Mouse (Mus musculus) kidney, postnatal 0 days (tissue): ENCODE results near the gene Ncdn. TPM values are rescaled to one million over a fixed set of nuclear protein-coding genes. Genes with fewer than 3 reads are reported as not detected.

Experiments used
- ATAC-seq: fragments of 200-750 bp; cut with Nextera tagmentation; replicated peaks from 2 replicates; pipeline ENCODE4 v1.8.0; 2017; ENCODE audit warnings: low read depth, moderate number of reproducible peaks, moderate TSS enrichment, moderate library complexity; ENCODE audit not compliant: low FRiP score
- DNase-seq: peaks from one replicate; pipeline ENCODE4 v3.0.0-alpha.2; 2016; ENCODE audit warnings: low spot score
- H3K27ac ChIP-seq: fragments of 300-500 bp; sonication (generic); 2 replicates; pipeline ENCODE4 v1.5.1; 2014; ENCODE audit warnings: mild to moderate bottlenecking
- H3K27me3 ChIP-seq: fragments of 300-500 bp; sonication (generic); 2 replicates; pipeline ENCODE4 v1.6.1; 2014; ENCODE audit warnings: low read length, mixed read lengths; ENCODE audit not compliant: insufficient read depth
- H3K36me3 ChIP-seq: fragments of 300-500 bp; sonication (generic); 2 replicates; pipeline ENCODE4 v1.6.1; 2014; ENCODE audit warnings: low read length, mixed read lengths; ENCODE audit not compliant: insufficient read depth
- H3K4me1 ChIP-seq: fragments of 300-500 bp; sonication (generic); replicated peaks from 2 replicates; pipeline ENCODE4 v1.6.1; 2014; ENCODE audit warnings: antibody characterized with exemption, low read length, mixed read lengths; ENCODE audit not compliant: insufficient read depth
- H3K4me2 ChIP-seq: fragments of 300-500 bp; sonication (generic); 2 replicates; pipeline ENCODE4 v1.6.1; 2014; ENCODE audit warnings: mild to moderate bottlenecking, low read length, moderate library complexity, mixed read lengths
- H3K4me3 ChIP-seq: fragments of 300-500 bp; sonication (generic); replicated peaks from 2 replicates; pipeline ENCODE4 v1.5.1; 2014; ENCODE audit warnings: low read depth, low read length
- H3K9ac ChIP-seq: fragments of 300-500 bp; sonication (generic); 2 replicates; pipeline ENCODE4 v1.6.1; 2014; ENCODE audit warnings: low read depth, low read length
- H3K9me3 ChIP-seq: fragments of 300-500 bp; sonication (generic); replicated peaks from 2 replicates; pipeline ENCODE4 v1.6.1; 2016; ENCODE audit warnings: low read length, inconsistent platforms, mixed read lengths
- CTCF ChIP-seq: IDR thresholded peaks from 2 replicates; pipeline ENCODE4 v1.5.1; 2016; ENCODE audit warnings: antibody characterized with exemption, low read depth, mild to moderate bottlenecking, moderate library complexity
- WGBS: fragments of 180-500 bp; shearing (Covaris S2); extraction: QIAGEN DNeasy Blood & Tissue Kit; methylation state at CpG from one replicate; pipeline ENCODE4 v1.1.7; 2014; 5-methylcytosine and 5-hydroxymethylcytosine counted together
- polyA plus RNA-seq: library from polyadenylated mRNA; unstranded; fragments of >200 nt; fragmentation: Nextera tagmentation; extraction: Ambion mirVana; gene quantifications from 2 replicates; pipeline ENCODE4 v1.2.1, GENCODE M21; 2015

The Ncdn gene
- polyA plus RNA-seq, 1 experiment from 2014 or later = 22.0 TPM

DNA sequence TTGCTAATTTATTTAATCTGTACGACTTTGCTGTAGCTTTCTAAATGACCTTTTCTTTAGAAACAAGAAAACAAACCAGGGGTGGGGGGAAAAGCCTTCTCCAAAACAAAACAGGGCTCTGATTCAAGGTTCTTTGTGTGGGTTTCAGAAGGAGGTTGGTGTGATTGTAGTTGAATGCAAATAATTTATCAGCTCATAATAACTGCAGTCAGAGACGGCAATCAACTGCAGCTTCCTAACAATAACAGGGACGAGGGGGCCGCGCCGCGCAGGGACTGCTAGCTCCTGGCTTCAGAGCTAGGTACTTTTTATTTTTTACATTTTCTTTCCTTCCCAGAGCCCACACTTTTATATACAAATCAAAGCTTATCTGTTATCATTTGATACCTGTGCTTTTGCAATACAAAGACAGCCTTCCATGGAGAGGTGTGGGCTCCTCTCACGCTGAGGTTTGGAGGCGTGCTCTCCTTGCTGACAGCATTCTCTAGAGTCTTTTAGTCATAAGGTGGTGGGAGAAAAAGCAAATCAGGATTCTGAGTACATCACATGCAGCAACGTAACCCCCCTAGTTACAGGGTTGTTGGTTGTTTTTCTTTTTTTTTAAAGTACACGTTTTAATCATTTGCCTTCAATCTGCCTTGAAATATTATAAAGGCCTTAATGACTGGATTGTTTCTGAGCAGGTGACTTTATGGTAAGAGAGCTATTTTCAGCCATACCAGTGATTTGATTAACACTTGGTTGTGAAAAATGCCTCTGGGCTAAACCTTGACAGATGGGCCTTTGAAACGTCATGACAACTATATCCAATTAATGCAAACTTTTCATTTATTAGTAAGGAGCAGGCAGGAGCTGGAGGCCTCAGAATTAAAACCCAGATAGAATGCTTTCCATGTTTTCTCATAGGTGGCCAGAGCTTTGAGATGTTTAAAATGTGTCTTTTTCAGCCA is 26.9 kb upstream of the Ncdn start:
- no peak for DNase-seq
- no peak overlapping the region for H3K27ac ChIP-seq
- no peak for TF ChIP-seq CTCF
- no peak overlapping the region for H3K4me2 ChIP-seq
- 60% methylated on average over 12 of the region's 12 CpGs for WGBS
- H3K9ac ChIP-seq = no peak overlapping the region
- H3K4me3 ChIP-seq = no peak overlapping the region
- H3K36me3 ChIP-seq = no peaks in the 10 kb centered on the region
- H3K9me3 ChIP-seq = no peaks in the 10 kb centered on the region
- H3K4me1 ChIP-seq = no peaks in the 10 kb centered on the region
- no peak for ATAC-seq
- H3K27me3 ChIP-seq = no peaks in the 10 kb centered on the region

DNA sequence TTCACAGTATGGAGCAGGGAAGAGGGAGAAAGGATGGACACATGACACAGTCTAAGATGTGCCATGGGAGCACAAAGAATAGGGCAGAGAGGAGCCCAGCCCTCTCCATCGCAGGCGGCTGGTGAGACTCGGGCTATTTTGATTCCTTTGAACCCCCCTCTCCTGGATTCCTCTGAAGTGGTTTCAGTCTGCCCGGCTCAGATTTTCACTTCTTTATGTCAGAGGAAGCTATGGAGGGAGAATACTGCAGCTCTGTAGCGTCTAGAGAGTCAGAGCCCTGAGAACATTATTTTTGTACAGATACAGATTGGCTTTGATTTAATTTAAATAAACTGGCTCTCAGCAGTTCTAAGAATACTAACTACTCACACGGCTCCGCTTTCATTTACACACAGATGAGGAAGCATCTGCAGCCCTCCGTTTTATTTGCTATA is 25.9 kb upstream of the Ncdn start:
- Histone ChIP-seq H3K27ac (no peak overlapping the region), H3K9me3 (no peaks in the 10 kb centered on the region), H3K4me2 (no peak overlapping the region), H3K36me3 (no peaks in the 10 kb centered on the region), H3K4me1 (no peaks in the 10 kb centered on the region), H3K9ac (0 out of 2 replicates have a peak overlapping the region, but pooled peaks have one; percentile 3), H3K27me3 (no peaks in the 10 kb centered on the region), H3K4me3 (no peak overlapping the region)
- no peak for ATAC-seq
- DNase-seq = no peak
- 40% methylated on average over 8 of the region's 8 CpGs for WGBS
- TF ChIP-seq CTCF = no peak

DNA sequence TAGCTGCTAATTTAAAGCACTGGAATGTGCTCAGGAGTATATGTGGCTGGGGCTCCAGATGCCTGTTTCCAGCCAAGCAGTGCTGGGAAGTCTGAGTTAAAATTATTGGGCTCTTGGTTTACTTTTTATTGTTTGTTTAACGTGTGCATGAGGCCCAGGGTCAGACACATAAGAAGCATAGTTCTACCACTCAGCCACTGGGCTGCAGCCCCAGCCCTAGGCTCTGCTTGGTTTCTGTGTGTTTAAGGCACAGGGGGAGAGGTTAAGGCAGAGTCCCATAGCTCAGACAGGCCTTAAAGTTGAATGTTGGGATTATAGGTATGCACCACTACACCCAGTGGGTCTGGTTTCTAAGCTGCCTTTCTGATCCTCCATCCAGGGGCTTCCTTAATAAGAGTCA is 21.9 kb upstream of the Ncdn start:
- Histone ChIP-seq H3K9me3 (no peaks in the 10 kb centered on the region), H3K4me2 (no peak overlapping the region), H3K4me1 (no peaks in the 10 kb centered on the region), H3K36me3 (no peaks in the 10 kb centered on the region), H3K4me3 (no peak overlapping the region), H3K27me3 (no peaks in the 10 kb centered on the region), H3K27ac (no peak overlapping the region), H3K9ac (no peak overlapping the region)
- no peak for ATAC-seq
- no peak for TF ChIP-seq CTCF
- 69% methylated on average over 1 of the region's 1 CpGs for WGBS
- DNase-seq = no peak

DNA sequence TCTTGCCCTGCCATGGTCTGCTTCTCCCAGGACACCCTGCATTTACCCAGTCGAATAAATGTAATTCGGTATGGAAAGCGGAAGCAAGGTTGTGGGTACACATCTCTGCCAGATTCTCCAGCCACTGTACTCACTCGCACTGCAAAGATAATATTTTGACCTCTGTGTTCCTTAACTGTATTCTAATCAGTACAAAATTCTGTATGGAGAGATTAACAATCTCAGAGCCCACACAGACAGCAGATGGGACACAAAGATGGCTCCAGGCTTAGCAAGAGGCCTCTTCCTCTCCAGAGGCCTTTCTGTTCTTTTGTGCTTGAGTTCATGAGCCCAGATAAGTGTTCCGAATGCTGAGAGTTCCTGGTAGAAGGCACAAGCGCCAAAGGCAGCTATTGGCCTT is 20.6 kb upstream of the Ncdn start:
- Histone ChIP-seq H3K27ac (no peak overlapping the region), H3K4me2 (no peak overlapping the region), H3K4me1 (no peaks in the 10 kb centered on the region), H3K36me3 (0 out of 2 replicates have a peak, but pooled peaks cover 6% of the 10 kb centered on the region), H3K9me3 (no peaks in the 10 kb centered on the region), H3K27me3 (no peaks in the 10 kb centered on the region), H3K9ac (no peak overlapping the region), H3K4me3 (no peak overlapping the region)
- no peak for TF ChIP-seq CTCF
- WGBS = 94% methylated on average over 6 of the region's 6 CpGs
- DNase-seq = no peak
- ATAC-seq = no peak

DNA sequence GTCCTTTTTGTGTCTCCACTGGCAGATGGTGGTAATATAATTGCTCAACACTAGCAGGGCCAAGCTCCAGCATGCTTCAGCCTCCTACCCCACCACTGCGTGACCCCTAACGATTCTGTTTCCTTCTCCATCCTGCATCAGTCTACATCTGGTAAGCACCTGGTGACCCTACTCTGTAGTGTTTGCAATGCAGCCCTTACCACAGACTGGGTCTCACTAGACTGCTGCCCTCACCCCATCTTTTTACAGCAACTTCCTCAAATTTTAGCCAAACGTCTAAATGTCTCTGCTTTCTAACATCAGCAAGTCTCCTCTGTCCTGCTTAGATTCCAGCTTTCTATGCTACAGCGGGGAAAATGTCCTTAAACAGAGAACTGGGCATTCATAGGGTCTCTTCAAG is 17.6 kb upstream of the Ncdn start:
- Histone ChIP-seq H3K27ac (no peak overlapping the region), H3K27me3 (no peaks in the 10 kb centered on the region), H3K4me3 (no peak overlapping the region), H3K4me1 (no peaks in the 10 kb centered on the region), H3K9me3 (no peaks in the 10 kb centered on the region), H3K36me3 (0 out of 2 replicates have a peak, but pooled peaks cover 6% of the 10 kb centered on the region), H3K4me2 (no peak overlapping the region), H3K9ac (no peak overlapping the region)
- TF ChIP-seq CTCF = no peak
- DNase-seq (no peak), ATAC-seq (no peak)
- 86% methylated on average over 4 of the region's 4 CpGs for WGBS

DNA sequence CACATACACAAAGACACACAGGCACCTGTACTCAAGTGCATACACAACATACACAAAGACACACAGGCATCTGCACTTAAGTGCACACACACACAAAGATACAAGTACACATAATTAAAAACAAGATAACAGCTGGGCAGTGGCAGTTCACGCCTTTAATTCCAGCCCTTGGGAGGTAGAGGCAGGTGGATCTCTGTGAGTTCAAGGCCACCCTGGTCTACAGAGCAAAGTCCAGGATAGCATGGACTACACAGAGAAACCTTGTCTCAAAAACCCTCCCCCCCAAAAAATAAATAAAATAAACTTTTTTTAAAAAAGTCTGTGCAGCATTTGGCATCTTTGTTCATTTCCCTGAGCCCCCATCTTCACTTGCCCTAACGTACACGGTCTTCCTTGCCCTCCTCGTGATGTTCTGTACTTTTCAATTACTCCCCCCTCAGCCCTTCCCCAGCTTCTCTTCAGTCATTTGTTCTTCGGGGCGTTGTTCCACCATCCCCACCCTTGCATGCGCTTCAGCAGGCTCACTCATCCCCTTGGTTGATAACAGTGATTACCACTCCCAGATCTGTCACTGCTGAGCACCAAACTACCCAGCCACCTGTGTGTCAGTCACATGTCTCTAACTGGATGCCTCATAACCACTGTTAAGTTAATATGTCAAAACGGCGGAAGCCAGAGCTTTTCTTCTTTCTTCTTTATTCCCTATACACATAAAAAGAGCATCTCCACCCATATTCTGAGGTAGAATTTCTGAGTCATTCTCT is 16.7 kb upstream of the Ncdn start:
- Histone ChIP-seq H3K27me3 (no peaks in the 10 kb centered on the region), H3K4me2 (no peak overlapping the region), H3K36me3 (0 out of 2 replicates have a peak, but pooled peaks cover 6% of the 10 kb centered on the region), H3K4me3 (no peak overlapping the region), H3K9ac (no peak overlapping the region), H3K27ac (no peak overlapping the region), H3K4me1 (no peaks in the 10 kb centered on the region), H3K9me3 (no peaks in the 10 kb centered on the region)
- no peak for TF ChIP-seq CTCF
- ATAC-seq = no peak
- WGBS = 91% methylated on average over 9 of the region's 9 CpGs
- DNase-seq = no peak
